In genomic region chr17:14372324-14373145, GRCm38 (mm10) we compare ENCODE assay signal across 8 mouse cellular contexts.
DNase-seq lines count a peak whose midpoint lies in the region; ATAC-seq lines count a peak whose summit lies in the region.

No protein-coding gene starts in this region.

- no peak overlapping the region for H3K9ac ChIP-seq in midbrain, embryonic 12.5 days (replicated peaks)

- H3K4me2 ChIP-seq in midbrain, embryonic 12.5 days (replicated peaks), result peak overlapping the region; percentile 5; the same call in 1 of the 2 replicates

- peaks cover 16% of the 10 kb centered on the region for H3K4me1 ChIP-seq in hindbrain, embryonic 10.5 days (replicated peaks)
- peaks cover 10% of the 10 kb centered on the region; the same call in 1 of the 2 replicates for H3K4me1 ChIP-seq in midbrain, embryonic 12.5 days

- peak overlapping the region; percentile 62 for H3K27ac ChIP-seq in hindbrain, embryonic 10.5 days
- 0 out of 2 replicates have a peak overlapping the region, but pooled peaks have one; percentile 35 for H3K27ac ChIP-seq in midbrain, embryonic 12.5 days (replicated peaks)

- peak; percentile 28 to 39 for DNase-seq in frontal cortex, postnatal 36 days (ENCODE audit: low spot score in 2 of 2)
- no peak for DNase-seq in frontal cortex, postnatal 10 days (ENCODE audit: low spot score in 2 of 2)
- peak; percentile 22 for DNase-seq in hindbrain, embryonic 10.5 days (ENCODE audit: low spot score)
- peak; percentile 31 to 36 for DNase-seq in layer of hippocampus, postnatal 10 days (ENCODE audit: low spot score in 2 of 2)
- no peak for DNase-seq in embryo, embryonic 10.5 days (ENCODE audit: low spot score)
- DNase-seq in heart, postnatal 36 days, result no peak
- DNase-seq in urinary bladder, postnatal 36 days (ENCODE audit: low spot score in 2 of 2), result no peak

- H3K9me3 ChIP-seq in hindbrain, embryonic 10.5 days, result no peaks in the 10 kb centered on the region
- no peaks in the 10 kb centered on the region for H3K9me3 ChIP-seq in midbrain, embryonic 12.5 days

- peak; percentile 79 for ATAC-seq in midbrain, embryonic 12.5 days (ENCODE audit: low FRiP score, low read depth)

- 53% methylated on average over 25 of the region's 25 CpGs for WGBS in hindbrain, embryonic 10.5 days
- WGBS in midbrain, embryonic 12.5 days, result 63% methylated on average over 25 of the region's 25 CpGs

- no peak overlapping the region for H3K4me3 ChIP-seq in hindbrain, embryonic 10.5 days
- H3K4me3 ChIP-seq in midbrain, embryonic 12.5 days, result no peak overlapping the region

- H3K27me3 ChIP-seq in hindbrain, embryonic 10.5 days (ENCODE audit: insufficient read depth, poor library complexity, severe bottlenecking), result 0 out of 2 replicates have a peak, but pooled peaks cover 5% of the 10 kb centered on the region
- H3K27me3 ChIP-seq in midbrain, embryonic 12.5 days, result no peaks in the 10 kb centered on the region; the same call in 1 of the 2 replicates

- H3K36me3 ChIP-seq in hindbrain, embryonic 10.5 days, result no peaks in the 10 kb centered on the region
- H3K36me3 ChIP-seq in midbrain, embryonic 12.5 days, result no peaks in the 10 kb centered on the region

- intact Hi-C loops in heart, postnatal 36 days (cut with DNase I), result no loop called here

Comparison
In these comparisons a context has a peak if more than half of its experiments do, and no peak if none do; other contexts are left out.
1. DNase-seq: peak in frontal cortex, postnatal 36 days (2 of 2), hindbrain, embryonic 10.5 days (single experiment) and layer of hippocampus, postnatal 10 days (2 of 2); none in frontal cortex, postnatal 10 days (0 of 2), embryo, embryonic 10.5 days (single experiment), heart, postnatal 36 days (0 of 2) and urinary bladder, postnatal 36 days (0 of 2).